ENCODE assay signal across 13 mouse cellular contexts in genomic region chr9:57524439-57524838, GRCm38 (mm10). TPM values are rescaled to one million over a fixed set of nuclear protein-coding genes. Genes with fewer than 3 reads are reported as not detected.
DNase-seq lines count a peak whose midpoint lies in the region; ATAC-seq and TF ChIP-seq lines count a peak whose summit lies in the region.
"Had no signal": no experiment of that assay in that cellular context is flagged by ENCODE, and none has a peak within 500 bp of the region (broad histone marks: within the 10 kb centered on the region; RNA-seq: fewer than 3 reads in every experiment).

No protein-coding gene starts in this region.

- intact Hi-C loops in heart, adult 2 months (cut with DNase I), result loop anchor here (2.0 to 10.0 kb wide), 4 partner anchors 14 to 590 kb away; partner anchors contain the start of gene Imp3

- no peak for DNase-seq in heart, adult 2 months
- DNase-seq in heart, adult 9 months (ENCODE audit: low spot score in 2 of 2), result no peak
- DNase-seq in midbrain, embryonic 11.5 days (ENCODE audit: low spot score, missing footprints), result no peak
- no peak for DNase-seq in lung, adult 2 months
- DNase-seq: adrenal gland, adult 8-10 months; layer of hippocampus, adult 9-11 months; spleen, adult 18-20 months had no signal

- no peaks in the 10 kb centered on the region for H3K9me3 ChIP-seq in midbrain, embryonic 13.5 days
- no peaks in the 10 kb centered on the region for H3K9me3 ChIP-seq in midbrain, embryonic 11.5 days (ENCODE audit: control insufficient read depth, low read length)
- H3K9me3 ChIP-seq: lung, embryonic 15.5 days had no signal

- H3K4me2 ChIP-seq in midbrain, embryonic 13.5 days (replicated peaks), result 0 out of 2 replicates have a peak overlapping the region, but pooled peaks have one; percentile 2
- no peak overlapping the region for H3K4me2 ChIP-seq in midbrain, embryonic 11.5 days
- peak overlapping the region; percentile 37 for H3K4me2 ChIP-seq in myocyte (ENCODE audit: low read depth)
- H3K4me2 ChIP-seq: lung, embryonic 15.5 days had no signal

- H3ac ChIP-seq in myocyte (ENCODE audit: control insufficient read depth, insufficient read length), result no peak overlapping the region

- no peak for TF ChIP-seq CTCF in heart, adult 2 months (IDR thresholded peaks at IDR 0.05)
- TF ChIP-seq CTCF in lung, adult 2 months (IDR thresholded peaks at IDR 0.05; ENCODE audit: insufficient read depth, low read length), result no peak

- H3K27me3 ChIP-seq in heart, adult 2 months (ENCODE audit: control insufficient read depth, insufficient read depth, low read length), result no peaks in the 10 kb centered on the region
- no peaks in the 10 kb centered on the region for H3K27me3 ChIP-seq in midbrain, embryonic 13.5 days
- no peaks in the 10 kb centered on the region for H3K27me3 ChIP-seq in midbrain, embryonic 11.5 days (ENCODE audit: control insufficient read depth, insufficient read depth, low read length)
- no peaks in the 10 kb centered on the region for H3K27me3 ChIP-seq in myocyte (ENCODE audit: control insufficient read depth, insufficient read depth, insufficient read length)
- H3K27me3 ChIP-seq: lung, embryonic 15.5 days; Patski had no signal

- peaks cover 41% of the 10 kb centered on the region for H3K36me3 ChIP-seq in heart, adult 2 months (ENCODE audit: control insufficient read depth, insufficient read depth, low read length)
- 0 out of 2 replicates have a peak, but pooled peaks cover 4% of the 10 kb centered on the region for H3K36me3 ChIP-seq in midbrain, embryonic 13.5 days
- peaks cover 2% of the 10 kb centered on the region; the same call in 1 of the 2 replicates for H3K36me3 ChIP-seq in midbrain, embryonic 11.5 days (ENCODE audit: control insufficient read depth, insufficient read depth, low read length)
- H3K36me3 ChIP-seq in myocyte (ENCODE audit: control insufficient read depth, insufficient read depth), result peaks cover 10% of the 10 kb centered on the region
- H3K36me3 ChIP-seq: lung, embryonic 15.5 days had no signal

- H3K4me3 ChIP-seq in heart, adult 2 months, result peak overlapping the region; percentile 26; the same call in 1 of the 2 replicates
- H3K4me3 ChIP-seq in midbrain, embryonic 13.5 days (replicated peaks), result no peak overlapping the region
- H3K4me3 ChIP-seq in midbrain, embryonic 11.5 days (ENCODE audit: low read depth, low read length), result no peak overlapping the region
- H3K4me3 ChIP-seq in myocyte, result no peak overlapping the region
- H3K4me3 ChIP-seq in lung, adult 2 months (replicated peaks; ENCODE audit: extremely low read depth, low read depth, low read length), result no peak overlapping the region
- H3K4me3 ChIP-seq: lung, embryonic 15.5 days had no signal

- H3K4me1 ChIP-seq in heart, adult 2 months (ENCODE audit: control insufficient read depth, insufficient read depth, low read length), result peaks cover 11% of the 10 kb centered on the region
- peaks cover 45% of the 10 kb centered on the region for H3K4me1 ChIP-seq in midbrain, embryonic 13.5 days (replicated peaks)
- peaks cover 11% of the 10 kb centered on the region for H3K4me1 ChIP-seq in midbrain, embryonic 11.5 days (ENCODE audit: control insufficient read depth, insufficient read depth, low read length)
- H3K4me1 ChIP-seq in lung, adult 2 months (ENCODE audit: control insufficient read depth, insufficient read depth, low read length), result peaks cover 13% of the 10 kb centered on the region

- ATAC-seq in midbrain, embryonic 13.5 days, result no peak
- ATAC-seq in midbrain, embryonic 11.5 days (ENCODE audit: low FRiP score), result no peak
- peak; percentile 67 for ATAC-seq in granulocyte monocyte progenitor cell, adult 5-6 weeks (replicated peaks; ENCODE audit: poor library complexity, severe bottlenecking)
- no peak for ATAC-seq in monocyte, adult 5-6 weeks (replicated peaks; ENCODE audit: insufficient number of reproducible peaks, low FRiP score, low TSS enrichment, poor library complexity, severe bottlenecking)
- ATAC-seq: Patski had no signal

- H3K27ac ChIP-seq in heart, adult 2 months, result peak overlapping the region; percentile 12; the same call in 1 of the 2 replicates
- no peak overlapping the region for H3K27ac ChIP-seq in midbrain, embryonic 13.5 days
- no peak overlapping the region for H3K27ac ChIP-seq in midbrain, embryonic 11.5 days (ENCODE audit: low read depth, low read length)
- H3K27ac ChIP-seq: lung, embryonic 15.5 days had no signal

- no peak for TF ChIP-seq POLR2A in heart, adult 2 months (IDR thresholded peaks at IDR 0.05; ENCODE audit: insufficient read depth, low read depth, low read length)
- TF ChIP-seq POLR2A in myocyte (IDR thresholded peaks at IDR 0.05; ENCODE audit: insufficient read length, low read depth), result no peak
- no peak for TF ChIP-seq POLR2A in lung, adult 2 months (IDR thresholded peaks at IDR 0.05; ENCODE audit: borderline replicate concordance, extremely low read depth, low read depth, low read length)

- TF ChIP-seq EP300 in heart, adult 2 months (IDR thresholded peaks at IDR 0.05; ENCODE audit: insufficient read depth, low read depth, low read length), result no peak

- peak overlapping the region; percentile 1; the same call in 1 of the 2 replicates for H3K9ac ChIP-seq in heart, adult 2 months (ENCODE audit: low read depth, low read length)
- no peak overlapping the region for H3K9ac ChIP-seq in midbrain, embryonic 13.5 days (replicated peaks)
- H3K9ac ChIP-seq in midbrain, embryonic 11.5 days (ENCODE audit: low read length), result no peak overlapping the region
- H3K9ac ChIP-seq: lung, embryonic 15.5 days had no signal

- peaks cover 9% of the 10 kb centered on the region for H3K79me2 ChIP-seq in heart, adult 2 months (replicated peaks; ENCODE audit: control insufficient read depth, insufficient read depth, low read length)
- H3K79me2 ChIP-seq in myocyte (ENCODE audit: control insufficient read depth, insufficient read depth), result peaks cover 79% of the 10 kb centered on the region

TF ChIP-seq in myocyte, 11 proteins besides CTCF, POLR2A, EP300 and RAD21 (continues in another document):
- TF ChIP-seq REST (IDR thresholded peaks at IDR 0.05; ENCODE audit: insufficient read depth, insufficient read length), result no peak
- no peak for TF ChIP-seq E2F4 (IDR thresholded peaks at IDR 0.05; ENCODE audit: insufficient read depth)
- no peak for TF ChIP-seq POLR2AphosphoS2 (IDR thresholded peaks at IDR 0.05; ENCODE audit: insufficient read length, low read depth)

RNA-seq across cellular contexts. Expression of gene Cox5a, which starts 3.4 kb away (rescaled TPM):
- total RNA-seq in heart, adult 2 months (2021), result 1,000 to 10,000 TPM; 2,350 to 2,717 TPM
- 1,522 and 1,780 TPM in 2 replicates for polyA plus RNA-seq in heart, adult 2 months (2012; rRNA removed)
- polyA plus RNA-seq in midbrain, embryonic 13.5 days (2015; fragmentation: Nextera tagmentation; extraction: Ambion mirVana), result 809 and 819 TPM in 2 replicates
- 730 and 739 TPM in 2 replicates for polyA plus RNA-seq in midbrain, embryonic 11.5 days (2014; fragmentation: Nextera tagmentation; extraction: Ambion mirVana)
- total RNA-seq in granulocyte monocyte progenitor cell, adult 5-6 weeks (2014; fragmentation: Nextera tagmentation), result 540 and 741 TPM in 2 replicates
- 121 and 142 TPM in 2 replicates for total RNA-seq in granulocyte monocyte progenitor cell, adult 5-6 weeks (2017)
- 780 TPM for polyA plus RNA-seq in myocyte (2012; fragmentation: generic; extraction: Trizol)
- 166 and 181 TPM in 2 replicates for polyA plus RNA-seq in lung, adult 2 months (2012; rRNA removed)
- total RNA-seq in monocyte, adult 5-6 weeks (2017), result 54.8 to 108 TPM (median 74.5 TPM) in 3 replicates

RNA-seq across cellular contexts. Expression of gene Fam219b, which starts 12.9 kb away (rescaled TPM):
- 1 to 10 TPM; 8.1 to 8.3 TPM for total RNA-seq in heart, adult 2 months (2021)
- 3.1 and 4.7 TPM in 2 replicates for polyA plus RNA-seq in heart, adult 2 months (2012; rRNA removed)
- polyA plus RNA-seq in midbrain, embryonic 13.5 days (2015; fragmentation: Nextera tagmentation; extraction: Ambion mirVana), result 23.2 and 24.2 TPM in 2 replicates
- polyA plus RNA-seq in midbrain, embryonic 11.5 days (2014; fragmentation: Nextera tagmentation; extraction: Ambion mirVana), result 16.0 and 16.1 TPM in 2 replicates
- total RNA-seq in granulocyte monocyte progenitor cell, adult 5-6 weeks (2014; fragmentation: Nextera tagmentation), result 7.3 and 7.5 TPM in 2 replicates
- total RNA-seq in granulocyte monocyte progenitor cell, adult 5-6 weeks (2017), result 11.4 and 12.6 TPM in 2 replicates
- polyA plus RNA-seq in myocyte (2012; fragmentation: generic; extraction: Trizol), result 14.4 TPM
- polyA plus RNA-seq in lung, adult 2 months (2012; rRNA removed), result 9.5 and 16.9 TPM in 2 replicates
- 17.5 to 23.5 TPM (median 18.2 TPM) in 3 replicates for total RNA-seq in monocyte, adult 5-6 weeks (2017)

RNA-seq across cellular contexts. Expression of gene Rpp25, which starts 20.6 kb away (rescaled TPM):
- 1 to 10 TPM; 1.6 TPM for total RNA-seq in heart, adult 2 months (2021)
- polyA plus RNA-seq in heart, adult 2 months (2012; rRNA removed), result 2.1 TPM in 2 replicates
- polyA plus RNA-seq in midbrain, embryonic 13.5 days (2015; fragmentation: Nextera tagmentation; extraction: Ambion mirVana), result 19.5 and 27.6 TPM in 2 replicates
- 12.8 and 14.1 TPM in 2 replicates for polyA plus RNA-seq in midbrain, embryonic 11.5 days (2014; fragmentation: Nextera tagmentation; extraction: Ambion mirVana)
- total RNA-seq in granulocyte monocyte progenitor cell, adult 5-6 weeks (2014; fragmentation: Nextera tagmentation), result 0.32 TPM in 1 of 2 replicates, not detected in the other
- total RNA-seq in granulocyte monocyte progenitor cell, adult 5-6 weeks (2017), result 0.46 TPM in 1 of 2 replicates, not detected in the other
- polyA plus RNA-seq in myocyte (2012; fragmentation: generic; extraction: Trizol), result 0.11 TPM
- polyA plus RNA-seq in lung, adult 2 months (2012; rRNA removed), result 1.6 and 2.0 TPM in 2 replicates
- not detected in 3 replicates for total RNA-seq in monocyte, adult 5-6 weeks (2017)

RNA-seq across cellular contexts. Expression of gene Mpi, which starts 28.1 kb away (rescaled TPM):
- total RNA-seq in heart, adult 2 months (2021), result 100 to 1,000 TPM; 119 to 132 TPM
- polyA plus RNA-seq in heart, adult 2 months (2012; rRNA removed), result 146 and 266 TPM in 2 replicates
- 72.2 and 79.2 TPM in 2 replicates for polyA plus RNA-seq in midbrain, embryonic 13.5 days (2015; fragmentation: Nextera tagmentation; extraction: Ambion mirVana)
- 49.8 and 54.0 TPM in 2 replicates for polyA plus RNA-seq in midbrain, embryonic 11.5 days (2014; fragmentation: Nextera tagmentation; extraction: Ambion mirVana)
- 10.8 and 23.1 TPM in 2 replicates for total RNA-seq in granulocyte monocyte progenitor cell, adult 5-6 weeks (2014; fragmentation: Nextera tagmentation)
- 13.9 and 17.8 TPM in 2 replicates for total RNA-seq in granulocyte monocyte progenitor cell, adult 5-6 weeks (2017)
- 89.6 TPM for polyA plus RNA-seq in myocyte (2012; fragmentation: generic; extraction: Trizol)
- 18.1 and 28.4 TPM in 2 replicates for polyA plus RNA-seq in lung, adult 2 months (2012; rRNA removed)
- total RNA-seq in monocyte, adult 5-6 weeks (2017), result 1.9 to 7.7 TPM (median 7.5 TPM) in 3 replicates

RNA-seq across cellular contexts. Expression of gene Scamp2, which starts 36.3 kb away (rescaled TPM):
- 10 to 100 TPM; 25.7 to 26.7 TPM for total RNA-seq in heart, adult 2 months (2021)
- 43.9 and 54.8 TPM in 2 replicates for polyA plus RNA-seq in heart, adult 2 months (2012; rRNA removed)
- 54.2 and 57.5 TPM in 2 replicates for polyA plus RNA-seq in midbrain, embryonic 13.5 days (2015; fragmentation: Nextera tagmentation; extraction: Ambion mirVana)
- 58.2 and 62.6 TPM in 2 replicates for polyA plus RNA-seq in midbrain, embryonic 11.5 days (2014; fragmentation: Nextera tagmentation; extraction: Ambion mirVana)
- 66.9 and 68.5 TPM in 2 replicates for total RNA-seq in granulocyte monocyte progenitor cell, adult 5-6 weeks (2014; fragmentation: Nextera tagmentation)
- total RNA-seq in granulocyte monocyte progenitor cell, adult 5-6 weeks (2017), result 26.8 and 38.2 TPM in 2 replicates
- 38.3 TPM for polyA plus RNA-seq in myocyte (2012; fragmentation: generic; extraction: Trizol)
- polyA plus RNA-seq in lung, adult 2 months (2012; rRNA removed), result 83.0 and 103 TPM in 2 replicates
- total RNA-seq in monocyte, adult 5-6 weeks (2017), result 30.6 to 40.9 TPM (median 34.3 TPM) in 3 replicates
